Mouse (Mus musculus) liver, embryonic 14.5 days (tissue): Measurements from ENCODE around the gene Cox8b. TPM values are rescaled to one million over a fixed set of nuclear protein-coding genes. Genes with fewer than 3 reads are reported as not detected.

Experiments
- ATAC-seq: fragments of 200-750 bp; cut with Nextera tagmentation; 2 replicates; pipeline ENCODE4 v1.8.0; 2017; ENCODE audit warnings: moderate number of reproducible peaks, mild to moderate bottlenecking, moderate library complexity; ENCODE audit not compliant: insufficient read depth
- DNase-seq, 3 experiments: peaks; one replicate each; pipeline ENCODE4 v3.0.0-alpha.2; 2012 to 2013; ENCODE audit warnings: low read depth in 3 of 3, low spot score in 3 of 3
- H3K27ac ChIP-seq: fragments of 300-500 bp; sonication (generic); 2 replicates; pipeline ENCODE4 v1.5.1; 2014; ENCODE audit warnings: moderate library complexity, mild to moderate bottlenecking, control low read depth, inconsistent platforms
- H3K27me3 ChIP-seq: fragments of 300-500 bp; sonication (generic); 2 replicates; pipeline ENCODE4 v1.6.1; 2014; ENCODE audit warnings: mild to moderate bottlenecking, low read length, moderate library complexity; ENCODE audit not compliant: control insufficient read depth, insufficient read depth
- H3K36me3 ChIP-seq: fragments of 300-500 bp; sonication (generic); replicated peaks from 2 replicates; pipeline ENCODE4 v1.6.1; 2014; ENCODE audit warnings: low read depth; ENCODE audit not compliant: control insufficient read depth, insufficient read depth
- H3K4me1 ChIP-seq, 2 experiments: fragments of 200-500 bp in 1 of 2; fragments of 300-500 bp in 1 of 2; sonication (generic) in 1 of 2; replicated peaks; 2 replicates each; pipeline ENCODE4 v1.6.1; 2012 to 2014; ENCODE audit warnings: antibody characterized with exemption in 1 of 2, inconsistent platforms in 1 of 2, low read length in 1 of 2; ENCODE audit not compliant: control insufficient read depth in 2 of 2, insufficient read depth in 2 of 2
- H3K4me2 ChIP-seq: fragments of 300-500 bp; sonication (generic); 2 replicates; pipeline ENCODE4 v1.6.1; 2014; ENCODE audit warnings: low read depth, mild to moderate bottlenecking, control low read depth, moderate library complexity
- H3K4me3 ChIP-seq, 2 experiments: fragments of 200-500 bp in 1 of 2; fragments of 300-500 bp in 1 of 2; sonication (generic) in 1 of 2; 2 replicates each; pipeline ENCODE4 v1.5.1; 2012 to 2014; ENCODE audit warnings: low read depth in 2 of 2, low read length in 2 of 2, mild to moderate bottlenecking in 2 of 2, control low read depth in 1 of 2, inconsistent platforms in 1 of 2, moderate library complexity in 1 of 2; ENCODE audit not compliant: insufficient read depth in 1 of 2
- H3K9ac ChIP-seq: fragments of 300-500 bp; sonication (generic); replicated peaks from 2 replicates; pipeline ENCODE4 v1.6.1; 2014; ENCODE audit warnings: mild to moderate bottlenecking, control low read depth, moderate library complexity
- H3K9me3 ChIP-seq: fragments of 300-500 bp; sonication (generic); 2 replicates; pipeline ENCODE4 v1.6.1; 2016; ENCODE audit warnings: low read length, mixed read lengths; ENCODE audit not compliant: control insufficient read depth
- CTCF ChIP-seq: IDR thresholded peaks from 2 replicates; pipeline ENCODE4 v1.5.1; 2016; ENCODE audit warnings: antibody characterized with exemption, low read depth, control low read depth
- EP300 ChIP-seq: IDR thresholded peaks from 2 replicates; pipeline ENCODE4 v1.6.1; 2016; ENCODE audit warnings: antibody characterized with exemption, low read depth
- WGBS: fragments of 180-500 bp; shearing (Covaris S2); extraction: QIAGEN DNeasy Blood & Tissue Kit; methylation state at CpG from one replicate; pipeline ENCODE4 v1.1.7; 2014; ENCODE audit not compliant: insufficient replicate concordance; 5-methylcytosine and 5-hydroxymethylcytosine counted together
- polyA plus RNA-seq, 2 experiments: library from polyadenylated mRNA; depleted of rRNA in 1 of 2; stranded (reverse) in 1 of 2; unstranded in 1 of 2; fragments of >200 nt; fragmentation: Nextera tagmentation in 1 of 2; extraction: Ambion mirVana in 1 of 2; gene quantifications; 2 replicates each; pipeline versions ENCODE4 v1.2.1 to v1.2.3; 2012 to 2014

Cox8b gene
- polyA plus RNA-seq, 2 experiments, result not detected

DNA sequence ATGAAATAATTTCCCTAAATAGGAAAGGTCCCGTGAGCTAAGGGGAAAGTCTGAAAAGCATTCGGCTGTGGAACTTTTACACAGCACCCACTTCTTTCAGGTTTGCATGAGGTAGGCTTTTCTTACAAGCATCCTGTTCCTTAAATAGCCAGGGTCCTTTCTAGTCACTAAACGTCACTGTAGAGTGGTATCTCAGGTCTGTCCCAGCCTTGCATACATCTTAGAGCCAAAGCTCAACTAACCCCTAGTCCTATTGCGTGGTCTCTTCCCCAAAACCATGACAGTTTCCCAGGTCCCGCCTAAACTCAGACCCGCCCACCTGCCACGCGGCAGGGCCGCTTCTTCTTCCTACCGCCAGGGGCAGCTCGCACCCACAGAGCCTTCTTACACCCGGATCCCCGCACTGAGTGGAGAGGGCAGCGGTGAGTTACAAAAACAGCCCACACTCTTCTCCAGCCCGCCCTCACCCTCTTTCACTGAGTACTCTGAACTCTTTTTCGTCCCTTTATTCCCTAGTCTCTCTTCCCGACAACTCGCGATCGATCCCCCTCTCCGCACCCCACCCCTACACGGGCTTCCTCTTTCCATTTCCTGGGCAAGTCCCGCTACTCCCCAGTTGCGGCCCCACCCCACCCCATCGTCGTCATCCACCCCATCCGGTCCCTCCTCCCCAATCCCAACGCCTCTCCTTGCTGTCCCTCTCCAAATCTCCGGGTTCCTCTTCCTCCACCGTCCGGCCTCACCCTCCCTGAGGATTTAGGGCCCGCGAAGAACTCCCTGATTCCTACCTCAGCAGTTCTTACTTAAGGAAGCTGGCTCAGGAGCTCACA is 41.2 kb upstream of the Cox8b start, which contains the start of gene Pgghg:
TSS of gene Pgghg (plus strand) at position 170 of the 830 bp plus-strand sequence.
- peak within 1 kb of the TSS; percentile 53 for H3K27ac ChIP-seq
- H3K4me2 ChIP-seq, result peak within 1 kb of the TSS; percentile 65
- peak within 1 kb of the TSS; percentile 55 to 79 for H3K4me3 ChIP-seq
- H3K4me1 ChIP-seq, result peaks cover 0 to 11% of the 10 kb centered on the region in 2 experiments; a peak in 2 of 4 replicates
- no peaks in the 10 kb centered on the region; the same call in none of the 2 replicates for H3K27me3 ChIP-seq
- TF ChIP-seq CTCF (peak; percentile 96), EP300 (no peak)
- peak; percentile 57 to 62 (median 61) for DNase-seq
- no peaks in the 10 kb centered on the region; the same call in 1 of the 2 replicates for H3K36me3 ChIP-seq
- peak within 1 kb of the TSS; percentile 71 for H3K9ac ChIP-seq
- H3K9me3 ChIP-seq, result no peaks in the 10 kb centered on the region
- ATAC-seq, result peak; percentile 89
- 1% methylated on average over 33 of the region's 33 CpGs for WGBS

DNA sequence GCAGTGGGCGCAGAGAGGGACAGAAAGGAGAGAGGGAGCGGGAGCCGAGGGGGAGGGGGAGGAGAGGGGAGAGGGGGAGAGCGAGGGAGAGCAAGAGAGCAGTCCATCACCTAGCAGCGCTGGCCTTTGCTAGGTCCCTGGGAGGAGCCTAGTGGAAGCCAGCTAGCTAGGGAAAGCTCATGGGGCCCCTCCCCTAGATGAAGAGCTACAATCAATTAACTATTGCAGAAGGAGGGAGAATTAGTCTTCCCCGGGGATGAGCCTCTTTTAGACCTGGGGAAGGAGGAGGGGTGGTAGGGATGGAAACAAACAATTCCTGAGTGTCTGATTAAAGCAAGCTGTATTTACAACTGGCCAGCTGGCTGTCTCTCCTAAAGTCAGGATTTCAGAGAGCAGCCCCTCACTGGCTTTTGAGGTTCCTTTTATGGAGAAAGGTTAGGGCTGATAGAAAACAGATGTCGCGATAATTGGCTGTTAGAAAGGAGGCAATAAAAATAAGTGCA is 39.5 kb upstream of the Cox8b start:
- Histone ChIP-seq H3K27me3 (no peaks in the 10 kb centered on the region; the same call in none of the 2 replicates), H3K36me3 (no peaks in the 10 kb centered on the region), H3K4me1 (peaks cover 0 to 11% of the 10 kb centered on the region in 2 experiments; a peak in 2 of 4 replicates), H3K27ac (no peak overlapping the region), H3K4me3 (no peak overlapping the region), H3K4me2 (no peak overlapping the region), H3K9me3 (no peaks in the 10 kb centered on the region), H3K9ac (no peak overlapping the region)
- ATAC-seq (no peak), DNase-seq (no peak)
- WGBS, result 60% methylated on average over 8 of the region's 8 CpGs
- no peak for TF ChIP-seq EP300
- no peak for TF ChIP-seq CTCF

DNA sequence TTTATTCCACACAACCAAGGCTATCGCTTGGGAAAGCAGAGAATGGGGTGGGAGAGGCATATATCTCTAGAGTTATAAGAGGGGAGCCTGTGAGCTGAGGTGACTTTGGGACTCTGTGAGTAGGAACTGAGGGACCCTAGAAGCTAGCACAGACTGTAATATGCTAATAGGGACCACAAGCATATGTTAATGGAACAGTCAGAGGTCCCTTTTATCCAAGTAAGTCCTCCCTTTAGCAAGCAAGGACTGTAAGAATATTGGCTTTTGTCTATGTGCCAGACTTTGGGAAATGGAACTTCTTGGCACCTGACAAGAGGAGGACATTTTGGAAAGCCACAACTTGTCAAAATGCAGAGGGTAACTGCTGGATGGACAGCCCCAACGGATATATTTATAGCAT is 38.6 kb upstream of the Cox8b start:
- TF ChIP-seq CTCF (no peak), EP300 (no peak)
- ATAC-seq, result no peak
- no peaks in the 10 kb centered on the region for H3K9me3 ChIP-seq

DNA sequence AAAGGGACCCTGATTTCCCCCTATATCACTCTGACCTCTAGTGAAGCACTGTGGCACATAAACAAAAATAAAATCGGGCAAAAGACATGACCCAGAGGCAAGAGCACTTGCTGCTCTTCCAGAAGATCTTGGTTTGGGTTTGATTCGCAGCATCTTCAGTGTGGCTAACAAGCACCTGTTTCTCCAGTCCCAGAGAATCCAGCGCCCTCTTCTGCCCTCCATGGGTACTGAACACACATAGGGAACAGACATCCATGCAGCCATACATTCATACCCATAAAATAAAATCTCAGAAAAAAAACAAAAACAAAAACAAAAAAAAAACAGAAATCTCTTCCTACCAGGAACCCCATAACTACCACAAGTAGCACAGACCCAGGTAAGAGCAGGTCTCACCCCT is 38.2 kb upstream of the Cox8b start:
- peaks cover 5% of the 10 kb centered on the region for H3K27me3 ChIP-seq
- no peaks in the 10 kb centered on the region for H3K9me3 ChIP-seq
- ATAC-seq, result no peak
- no peak overlapping the region for H3K4me3 ChIP-seq
- no peak overlapping the region for H3K27ac ChIP-seq
- no peak for TF ChIP-seq EP300
- peak; percentile 54 for TF ChIP-seq CTCF
- no peaks in the 10 kb centered on the region for H3K36me3 ChIP-seq
- no peak for DNase-seq
- 29% methylated on average over 3 of the region's 3 CpGs for WGBS
- H3K9ac ChIP-seq, result no peak overlapping the region
- H3K4me1 ChIP-seq, result peaks cover 0 to 11% of the 10 kb centered on the region in 2 experiments; a peak in 2 of 4 replicates
- H3K4me2 ChIP-seq, result no peak overlapping the region

More for the DNA sequence above, 38.6 kb upstream of the Cox8b start:
- peaks cover 0 to 11% of the 10 kb centered on the region in 2 experiments; a peak in 2 of 4 replicates for H3K4me1 ChIP-seq
- H3K4me2 ChIP-seq, result no peak overlapping the region
- H3K27ac ChIP-seq, result no peak overlapping the region
- no peak overlapping the region for H3K4me3 ChIP-seq
- H3K36me3 ChIP-seq, result no peaks in the 10 kb centered on the region
- peaks cover 5% of the 10 kb centered on the region for H3K27me3 ChIP-seq
- DNase-seq, result no peak
- 47% methylated on average over 2 of the region's 2 CpGs for WGBS
- H3K9ac ChIP-seq, result no peak overlapping the region

DNA sequence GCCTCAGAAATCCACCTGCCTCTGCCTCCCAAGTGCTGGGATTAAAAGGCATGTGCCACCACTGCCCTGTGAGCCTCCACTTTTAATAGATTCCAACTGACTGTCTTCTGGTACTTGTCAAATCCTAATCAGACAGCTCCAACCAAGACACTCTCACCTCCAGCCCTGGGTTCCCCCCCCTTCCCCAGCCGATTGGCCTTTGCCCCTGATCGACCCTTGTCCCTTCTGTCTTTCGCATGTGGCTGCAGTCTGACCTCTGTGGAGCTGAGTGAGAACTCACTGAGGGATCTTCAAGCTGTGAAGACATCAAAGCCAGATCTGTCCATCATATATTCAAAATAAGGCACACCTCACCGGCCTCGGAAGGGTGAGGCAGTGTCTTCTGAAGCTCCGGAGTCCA is 26.9 kb upstream of the Cox8b start:
- Histone ChIP-seq H3K9me3 (no peaks in the 10 kb centered on the region), H3K4me1 (no peaks in the 10 kb centered on the region; a peak in 1 of 4 replicates), H3K4me2 (no peak overlapping the region), H3K27me3 (peaks cover 23% of the 10 kb centered on the region), H3K4me3 (no peak overlapping the region), H3K9ac (no peak overlapping the region), H3K27ac (no peak overlapping the region), H3K36me3 (no peaks in the 10 kb centered on the region)
- WGBS, result 77% methylated on average over 6 of the region's 6 CpGs
- ATAC-seq (no peak), DNase-seq (no peak)
- TF ChIP-seq EP300, result no peak
- no peak for TF ChIP-seq CTCF
